Mouse (Mus musculus) small intestine, adult 2 months (tissue): ENCODE data around the gene Ddx20.

Experiments used
- CTCF ChIP-seq: fragments of 200-500 bp; IDR thresholded peaks from 2 replicates; pipeline ENCODE4 v1.5.1; 2012; ENCODE audit warnings: low read depth, mild to moderate bottlenecking, control low read depth, inconsistent platforms, low read length, moderate library complexity, mixed read lengths; ENCODE audit not compliant: insufficient replicate concordance, insufficient read length; ENCODE audit errors: extremely low read depth
- POLR2A ChIP-seq: fragments of 200-500 bp; IDR thresholded peaks from 2 replicates; pipeline ENCODE4 v1.6.1; 2012; ENCODE audit warnings: low read depth, mild to moderate bottlenecking, control low read depth, inconsistent platforms, low read length, moderate library complexity

GRCm38 (mm10) chr3:105718746-105719145 is 31.4 kb upstream of the Ddx20 start:
- TF ChIP-seq CTCF = no peak
- TF ChIP-seq POLR2A = no peak
